Mouse (Mus musculus) cerebellum, adult 2 months (tissue): Measurements from ENCODE around the gene Fermt2. TPM values are rescaled to one million over a fixed set of nuclear protein-coding genes. Genes with fewer than 3 reads are reported as not detected.
"Not testable (repeated sequence)": the region's sequence is repeated elsewhere in the genome, so short reads cannot be mapped to it uniquely, and the experiment has no call there.

Experiments used
- DNase-seq, 2 experiments: peaks; one replicate each; pipeline ENCODE4 v3.0.0; 2021
- H3K27ac ChIP-seq: fragments of 200-500 bp; 2 replicates; pipeline ENCODE4 v1.5.1; 2012; ENCODE audit warnings: low read length, control low read depth, inconsistent platforms; ENCODE audit not compliant: insufficient read depth
- H3K27me3 ChIP-seq: fragments of 200-500 bp; 2 replicates; pipeline ENCODE4 v1.6.1; 2012; ENCODE audit warnings: inconsistent platforms, mild to moderate bottlenecking, low read length, moderate library complexity; ENCODE audit not compliant: control insufficient read depth, insufficient read depth
- H3K4me1 ChIP-seq: fragments of 200-500 bp; 2 replicates; pipeline ENCODE4 v1.6.1; 2011; ENCODE audit warnings: low read length; ENCODE audit not compliant: control insufficient read depth, insufficient read depth
- H3K4me3 ChIP-seq: fragments of 200-500 bp; replicated peaks from 2 replicates; pipeline ENCODE3; 2011; ENCODE audit warnings: mild to moderate bottlenecking, low read depth, low read length, control low read depth; ENCODE audit not compliant: insufficient read depth
- CTCF ChIP-seq: fragments of 200-500 bp; IDR thresholded peaks from 2 replicates; pipeline ENCODE4 v1.5.1; 2011; ENCODE audit warnings: low read depth, mild to moderate bottlenecking, control low read depth, low read length, moderate library complexity, borderline replicate concordance; ENCODE audit not compliant: insufficient read depth
- POLR2A ChIP-seq: fragments of 200-500 bp; IDR thresholded peaks from 2 replicates; pipeline ENCODE4 v1.6.1; 2011; ENCODE audit warnings: low read length, control low read depth, borderline replicate concordance; ENCODE audit not compliant: insufficient read depth
- WGBS: fragments of 180-500 bp; shearing (Covaris S2); methylation state at CpG from one replicate; pipeline ENCODE4 v1.1.7; 2018; 5-methylcytosine and 5-hydroxymethylcytosine counted together
- polyA plus RNA-seq: library from polyadenylated mRNA; depleted of rRNA; stranded (reverse); fragments of >200 nt; gene quantifications from 2 replicates; pipeline ENCODE4 v1.2.3, GENCODE M21; 2012

Gene Fermt2
- polyA plus RNA-seq, 1 experiment: 81.0 TPM

- H3K4me3 ChIP-seq: no peak overlapping the region
- no peak for DNase-seq
- peaks cover 4% of the 10 kb centered on the region; the same call in 1 of the 2 replicates for H3K4me1 ChIP-seq
- WGBS: 78% methylated on average over 10 of the region's 10 CpGs
- TF ChIP-seq CTCF (no peak), POLR2A (no peak)
- H3K27me3 ChIP-seq: no peaks in the 10 kb centered on the region
- H3K27ac ChIP-seq: no peak overlapping the region; the same call in 1 of the 2 replicates
Measured at GRCm38 (mm10) chr14:45504422-45505113, 25.4 kb downstream of the Fermt2 start.

GRCm38 (mm10) chr14:45503934-45504333 is 26.0 kb downstream of the Fermt2 start:
- no peaks in the 10 kb centered on the region for H3K27me3 ChIP-seq
- DNase-seq: no peak
- H3K27ac ChIP-seq: no peak overlapping the region; the same call in 1 of the 2 replicates
- H3K4me1 ChIP-seq: peaks cover 7% of the 10 kb centered on the region; the same call in 1 of the 2 replicates
- H3K4me3 ChIP-seq: no peak overlapping the region
- WGBS: 76% methylated on average over 3 of the region's 3 CpGs
- no peak for TF ChIP-seq CTCF
- TF ChIP-seq POLR2A: no peak

- no peaks in the 10 kb centered on the region for H3K27me3 ChIP-seq
- 53% methylated on average over 11 of the region's 11 CpGs for WGBS
- peaks cover 3% of the 10 kb centered on the region; the same call in 1 of the 2 replicates for H3K4me1 ChIP-seq
- TF ChIP-seq POLR2A (no peak), CTCF (no peak)
- no peak overlapping the region for H3K27ac ChIP-seq
- DNase-seq: no peak
- no peak overlapping the region for H3K4me3 ChIP-seq
Measured at GRCm38 (mm10) chr14:45500052-45500451, 29.9 kb downstream of the Fermt2 start.

GRCm38 (mm10) chr14:45497116-45497515 is 32.8 kb downstream of the Fermt2 start:
- Histone ChIP-seq H3K4me1 (peaks cover 3% of the 10 kb centered on the region; the same call in 1 of the 2 replicates), H3K4me3 (no peak overlapping the region), H3K27ac (no peak overlapping the region), H3K27me3 (no peaks in the 10 kb centered on the region)
- no peak for DNase-seq
- TF ChIP-seq CTCF (no peak), POLR2A (no peak)
- WGBS: over 99% methylated on average over 3 of the region's 3 CpGs

GRCm38 (mm10) chr14:45495810-45496209 is 34.1 kb downstream of the Fermt2 start:
- H3K4me3 ChIP-seq, H3K4me1 ChIP-seq, H3K27me3 ChIP-seq, DNase-seq, H3K27ac ChIP-seq: not testable (repeated sequence)
- WGBS: 95% methylated on average over 14 of the region's 14 CpGs

GRCm38 (mm10) chr14:45493891-45494290 is 36.0 kb downstream of the Fermt2 start:
- Histone ChIP-seq H3K27me3 (no peaks in the 10 kb centered on the region), H3K4me3 (no peak overlapping the region), H3K27ac (no peak overlapping the region), H3K4me1 (0 out of 2 replicates have a peak, but pooled peaks cover 4% of the 10 kb centered on the region)
- no peak for DNase-seq
- WGBS: 95% methylated on average over 4 of the region's 4 CpGs
- TF ChIP-seq POLR2A (no peak), CTCF (no peak)

GRCm38 (mm10) chr14:45492668-45493067 is 37.2 kb downstream of the Fermt2 start:
- no peaks in the 10 kb centered on the region for H3K27me3 ChIP-seq
- H3K4me3 ChIP-seq: no peak overlapping the region
- no peak overlapping the region for H3K27ac ChIP-seq
- DNase-seq: no peak
- 89% methylated on average over 4 of the region's 4 CpGs for WGBS
- 0 out of 2 replicates have a peak, but pooled peaks cover 4% of the 10 kb centered on the region for H3K4me1 ChIP-seq
- peak; percentile 11; the same call in 1 of the 2 replicates for TF ChIP-seq CTCF
- no peak for TF ChIP-seq POLR2A

GRCm38 (mm10) chr14:45492038-45492437 is 37.9 kb downstream of the Fermt2 start:
- Histone ChIP-seq H3K27me3 (no peaks in the 10 kb centered on the region), H3K27ac (no peak overlapping the region), H3K4me3 (no peak overlapping the region), H3K4me1 (0 out of 2 replicates have a peak, but pooled peaks cover 4% of the 10 kb centered on the region)
- peak in 1 of 2 experiments; percentile 62 for DNase-seq
- WGBS: 7% methylated on average over 4 of the region's 4 CpGs
- no peak for TF ChIP-seq POLR2A
- no peak for TF ChIP-seq CTCF

- 95% methylated on average over 2 of the region's 2 CpGs for WGBS
- DNase-seq, H3K4me1 ChIP-seq, H3K27me3 ChIP-seq, H3K27ac ChIP-seq, H3K4me3 ChIP-seq: not testable (repeated sequence)
Measured at GRCm38 (mm10) chr14:45487201-45487600, 42.7 kb downstream of the Fermt2 start.

GRCm38 (mm10) chr14:45483361-45483760 is 46.6 kb downstream of the Fermt2 start:
- DNase-seq, H3K4me1 ChIP-seq: not testable (repeated sequence)
- 95% methylated on average over 11 of the region's 11 CpGs for WGBS

More at GRCm38 (mm10) chr14:45483361-45483760, 46.6 kb downstream of the Fermt2 start:
- H3K4me3 ChIP-seq, H3K27ac ChIP-seq, H3K27me3 ChIP-seq: not testable (repeated sequence)
